Comparison of ENCODE assay signal across 13 mouse cellular contexts in the genomic region with DNA sequence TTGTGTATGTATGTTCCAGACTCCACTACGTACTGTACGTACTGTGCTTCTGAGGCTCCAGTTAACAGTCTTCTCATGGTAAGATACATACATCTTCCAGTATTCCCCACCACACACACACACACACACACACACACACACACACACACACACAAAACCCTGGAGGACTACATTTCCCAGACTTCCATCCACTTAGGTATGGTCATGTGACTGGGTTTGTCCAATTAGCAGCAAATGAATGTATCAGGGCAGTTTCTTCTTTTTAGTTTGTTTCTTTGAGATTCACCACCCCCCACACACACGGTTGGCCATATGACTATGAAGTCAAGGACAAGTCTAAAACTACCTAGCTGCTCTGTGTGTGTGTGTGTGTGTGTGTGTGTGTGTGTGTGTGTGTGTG. TPM values are rescaled to one million over a fixed set of nuclear protein-coding genes. Genes with fewer than 3 reads are reported as not detected.
A peak's percentile ranks its signal among the peaks of the same experiment; 100 is the strongest.
DNase-seq lines count a peak whose midpoint lies in the region; ATAC-seq and TF ChIP-seq lines count a peak whose summit lies in the region.
"Had no signal": no experiment of that assay in that cellular context is flagged by ENCODE, and none has a peak within 500 bp of the region (broad histone marks: within the 10 kb centered on the region; RNA-seq: fewer than 3 reads in every experiment).

No protein-coding gene starts in this region.

- TF ChIP-seq POLR2A in kidney, adult 2 months (IDR thresholded peaks at IDR 0.05; ENCODE audit: low read depth, low read length): no peak

- no peak for TF ChIP-seq CTCF in kidney, adult 2 months (conservative IDR thresholded peaks at IDR 0.05; ENCODE audit: insufficient read depth, insufficient read length, low read depth, low read length)

- DNase-seq in kidney, adult 2 months: no peak
- no peak for DNase-seq in right cerebral cortex, postnatal 25 days
- DNase-seq: adrenal gland, postnatal 36 days; cerebellum, adult 11-12 months; thymus, adult 18-20 months had no signal

- 0 out of 2 replicates have a peak, but pooled peaks have one; percentile 32 for ATAC-seq in hindbrain, embryonic 13.5 days (ENCODE audit: low FRiP score)
- ATAC-seq in hindbrain, embryonic 16.5 days: no peak
- peak; percentile 35 for ATAC-seq in CD4-positive, CD25-positive, alpha-beta regulatory T cell, adult 4 months
- ATAC-seq in erythroblast, adult 5-6 weeks (replicated peaks; ENCODE audit: low FRiP score, poor library complexity, severe bottlenecking): 0 out of 2 replicates have a peak, but pooled peaks have one; percentile 44
- ATAC-seq in liver, embryonic 15.5 days (ENCODE audit: insufficient read depth): peak; percentile 63

- no peak overlapping the region for H3K27ac ChIP-seq in hindbrain, embryonic 13.5 days
- H3K27ac ChIP-seq in hindbrain, embryonic 16.5 days (ENCODE audit: low read depth, low read length): no peak overlapping the region
- H3K27ac ChIP-seq in liver, embryonic 15.5 days (replicated peaks): peak overlapping the region; percentile 90
- no peak overlapping the region for H3K27ac ChIP-seq in kidney, adult 2 months (ENCODE audit: insufficient read depth, low read depth, low read length)
- H3K27ac ChIP-seq: heart, embryonic 15.5 days; midbrain, embryonic 12.5 days had no signal

- H3K36me3 ChIP-seq in hindbrain, embryonic 13.5 days: no peaks in the 10 kb centered on the region
- H3K36me3 ChIP-seq in hindbrain, embryonic 16.5 days (ENCODE audit: control insufficient read depth, insufficient read depth, low read length): no peaks in the 10 kb centered on the region
- no peaks in the 10 kb centered on the region for H3K36me3 ChIP-seq in liver, embryonic 15.5 days (replicated peaks)
- no peaks in the 10 kb centered on the region for H3K36me3 ChIP-seq in kidney, adult 2 months (ENCODE audit: control insufficient read depth, insufficient read depth, low read length)
- H3K36me3 ChIP-seq: heart, embryonic 15.5 days; midbrain, embryonic 12.5 days had no signal

- WGBS in hindbrain, embryonic 13.5 days: 95% methylated on average over 3 of the region's 3 CpGs
- WGBS in hindbrain, embryonic 16.5 days: 92% methylated on average over 3 of the region's 3 CpGs
- WGBS in liver, embryonic 15.5 days (ENCODE audit: insufficient replicate concordance): 71% methylated on average over 3 of the region's 3 CpGs
- 80% methylated on average over 3 of the region's 3 CpGs for WGBS in kidney, adult 2 months

- 0 out of 2 replicates have a peak, but pooled peaks cover 4% of the 10 kb centered on the region for H3K4me1 ChIP-seq in hindbrain, embryonic 13.5 days (replicated peaks)
- no peaks in the 10 kb centered on the region for H3K4me1 ChIP-seq in hindbrain, embryonic 16.5 days (ENCODE audit: control insufficient read depth, insufficient read depth, low read depth, low read length)
- H3K4me1 ChIP-seq in liver, embryonic 15.5 days (replicated peaks): peaks cover 38% of the 10 kb centered on the region
- no peaks in the 10 kb centered on the region for H3K4me1 ChIP-seq in kidney, adult 2 months (ENCODE audit: control insufficient read depth, insufficient read depth, low read length)
- H3K4me1 ChIP-seq: heart, embryonic 15.5 days had no signal

- H3K9ac ChIP-seq in hindbrain, embryonic 13.5 days: no peak overlapping the region
- no peak overlapping the region for H3K9ac ChIP-seq in hindbrain, embryonic 16.5 days (ENCODE audit: low read depth, low read length)
- peak overlapping the region; percentile 35; the same call in 1 of the 2 replicates for H3K9ac ChIP-seq in liver, embryonic 15.5 days
- H3K9ac ChIP-seq: heart, embryonic 15.5 days; midbrain, embryonic 12.5 days had no signal

- H3K27me3 ChIP-seq in hindbrain, embryonic 13.5 days: no peaks in the 10 kb centered on the region; the same call in 1 of the 2 replicates
- no peaks in the 10 kb centered on the region for H3K27me3 ChIP-seq in hindbrain, embryonic 16.5 days (replicated peaks; ENCODE audit: control insufficient read depth, insufficient read depth, low read length)
- H3K27me3 ChIP-seq in liver, embryonic 15.5 days: peaks cover 30% of the 10 kb centered on the region
- H3K27me3 ChIP-seq in kidney, adult 2 months (replicated peaks; ENCODE audit: control insufficient read depth, insufficient read depth, low read length): no peaks in the 10 kb centered on the region
- H3K27me3 ChIP-seq: midbrain, embryonic 12.5 days had no signal

- no peak overlapping the region for H3K4me2 ChIP-seq in hindbrain, embryonic 13.5 days
- no peak overlapping the region for H3K4me2 ChIP-seq in hindbrain, embryonic 16.5 days (ENCODE audit: low read length)
- peak overlapping the region; percentile 56 for H3K4me2 ChIP-seq in liver, embryonic 15.5 days
- H3K4me2 ChIP-seq: heart, embryonic 15.5 days; midbrain, embryonic 12.5 days had no signal

- no peaks in the 10 kb centered on the region for H3K9me3 ChIP-seq in hindbrain, embryonic 13.5 days
- no peaks in the 10 kb centered on the region for H3K9me3 ChIP-seq in hindbrain, embryonic 16.5 days (ENCODE audit: control insufficient read depth, low read length)
- no peaks in the 10 kb centered on the region for H3K9me3 ChIP-seq in liver, embryonic 15.5 days (replicated peaks)
- H3K9me3 ChIP-seq: heart, embryonic 15.5 days; midbrain, embryonic 12.5 days had no signal

- no peak overlapping the region for H3K4me3 ChIP-seq in hindbrain, embryonic 13.5 days
- no peak overlapping the region for H3K4me3 ChIP-seq in hindbrain, embryonic 16.5 days (ENCODE audit: low read length)
- peak overlapping the region; percentile 20 for H3K4me3 ChIP-seq in liver, embryonic 15.5 days (replicated peaks)
- no peak overlapping the region for H3K4me3 ChIP-seq in kidney, adult 2 months (ENCODE audit: insufficient read depth, low read depth, low read length)
- H3K4me3 ChIP-seq: heart, embryonic 15.5 days; midbrain, embryonic 12.5 days had no signal

RNA-seq across cellular contexts. Expression of gene Chit1, which starts 1.0 kb away (rescaled TPM):
- 0.30 and 0.35 TPM in 2 replicates for polyA plus RNA-seq in hindbrain, embryonic 13.5 days (2015; fragmentation: Nextera tagmentation; extraction: Ambion mirVana)
- polyA plus RNA-seq in hindbrain, embryonic 16.5 days (2015; fragmentation: Nextera tagmentation; extraction: Ambion mirVana): 0.15 and 0.73 TPM in 2 replicates
- polyA plus RNA-seq in CD4-positive, CD25-positive, alpha-beta regulatory T cell, adult 4 months (2017; shearing (Covaris generic)): not detected
- total RNA-seq in erythroblast, adult 5-6 weeks (2015; ENCODE audit: low replicate concordance): 1.3 and 2.9 TPM in 2 replicates
- total RNA-seq in erythroblast, adult 5-6 weeks (2017; ENCODE audit: low replicate concordance): 0.28 TPM in 1 of 2 replicates, not detected in the other
- 0.07 and 0.20 TPM in 2 replicates for polyA plus RNA-seq in liver, embryonic 15.5 days (2015; fragmentation: Nextera tagmentation; extraction: Ambion mirVana)
- polyA plus RNA-seq in kidney, adult 2 months (2012; rRNA removed): not detected in 2 replicates
- total RNA-seq: adrenal gland, postnatal 36 days had no signal
- polyA plus RNA-seq: limb, embryonic 11.5 days; midbrain, embryonic 12.5 days had no signal

RNA-seq across cellular contexts. Expression of gene Btg2, which starts 31.1 kb away (rescaled TPM):
- 57.4 and 63.4 TPM in 2 replicates for polyA plus RNA-seq in hindbrain, embryonic 13.5 days (2015; fragmentation: Nextera tagmentation; extraction: Ambion mirVana)
- polyA plus RNA-seq in hindbrain, embryonic 16.5 days (2015; fragmentation: Nextera tagmentation; extraction: Ambion mirVana): 28.0 and 28.5 TPM in 2 replicates
- polyA plus RNA-seq in CD4-positive, CD25-positive, alpha-beta regulatory T cell, adult 4 months (2017; shearing (Covaris generic)): 100 to 1,000 TPM; 243 to 289 TPM
- total RNA-seq in erythroblast, adult 5-6 weeks (2015; ENCODE audit: low replicate concordance): 173 and 183 TPM in 2 replicates
- 354 and 411 TPM in 2 replicates for total RNA-seq in erythroblast, adult 5-6 weeks (2017; ENCODE audit: low replicate concordance)
- polyA plus RNA-seq in liver, embryonic 15.5 days (2015; fragmentation: Nextera tagmentation; extraction: Ambion mirVana): 103 and 108 TPM in 2 replicates
- polyA plus RNA-seq in kidney, adult 2 months (2012; rRNA removed): 20.3 and 23.7 TPM in 2 replicates
